Mouse (Mus musculus) C2C12 (cell line): ENCODE measurements around the gene Mybl2.

Experiments
- CEBPB ChIP-seq: IDR thresholded peaks from one replicate; pipeline ENCODE4 v1.6.1; 2011; ENCODE audit warnings: low read depth, mild to moderate bottlenecking, control low read depth, moderate library complexity
- CTCF ChIP-seq: IDR thresholded peaks from one replicate; pipeline ENCODE4 v1.5.1; 2011; ENCODE audit not compliant: control insufficient read depth, insufficient read depth, insufficient read length
- FOSL1 ChIP-seq: IDR thresholded peaks from one replicate; pipeline ENCODE4 v1.8.0; 2011; ENCODE audit warnings: mild to moderate bottlenecking, low read length; ENCODE audit not compliant: poor library complexity, insufficient read depth, severe bottlenecking
- MAX ChIP-seq: IDR thresholded peaks from one replicate; pipeline ENCODE4 v1.6.1; 2011; ENCODE audit warnings: mild to moderate bottlenecking, control low read depth
- MYOD1 ChIP-seq: IDR thresholded peaks from one replicate; pipeline ENCODE4 v1.6.1; 2011; ENCODE audit warnings: low read depth; ENCODE audit not compliant: control insufficient read depth, insufficient read length
- MYOG ChIP-seq: IDR thresholded peaks from one replicate; pipeline ENCODE4 v1.6.1; 2011; ENCODE audit not compliant: control insufficient read depth, insufficient read length; ENCODE audit errors: extremely low read depth
- USF1 ChIP-seq: IDR thresholded peaks from one replicate; pipeline ENCODE4 v1.6.1; 2011; ENCODE audit warnings: low read depth, mild to moderate bottlenecking, control low read depth, moderate library complexity

DNA sequence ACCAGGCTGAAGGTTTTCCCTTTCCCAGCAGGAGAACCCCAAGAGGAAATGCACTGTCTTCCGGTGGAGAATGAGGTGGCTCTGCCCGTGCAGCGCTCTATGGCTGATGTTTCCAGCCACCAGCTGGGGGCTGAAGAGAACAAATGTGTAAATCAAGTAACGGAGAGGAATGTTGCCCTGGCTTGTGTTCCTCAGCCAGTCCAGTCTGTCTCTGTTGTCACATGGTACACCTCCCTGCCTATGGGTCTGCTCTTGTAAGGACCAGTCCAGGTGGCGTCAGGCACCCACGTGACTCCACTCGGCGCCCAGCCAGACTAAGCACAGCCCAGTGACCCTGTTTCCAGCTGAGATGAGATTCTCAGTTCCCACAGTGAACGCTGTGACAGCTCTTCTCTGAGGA, 67.8 kb downstream of the Mybl2 start:
- TF ChIP-seq CTCF = no peak
- no peak for TF ChIP-seq CEBPB
- no peak for TF ChIP-seq MYOG
- TF ChIP-seq MYOD1 = no peak
- TF ChIP-seq USF1 = no peak
- no peak for TF ChIP-seq MAX
- no peak for TF ChIP-seq FOSL1
